Mouse (Mus musculus): ENCODE results near the gene Ndufc2.

DNA sequence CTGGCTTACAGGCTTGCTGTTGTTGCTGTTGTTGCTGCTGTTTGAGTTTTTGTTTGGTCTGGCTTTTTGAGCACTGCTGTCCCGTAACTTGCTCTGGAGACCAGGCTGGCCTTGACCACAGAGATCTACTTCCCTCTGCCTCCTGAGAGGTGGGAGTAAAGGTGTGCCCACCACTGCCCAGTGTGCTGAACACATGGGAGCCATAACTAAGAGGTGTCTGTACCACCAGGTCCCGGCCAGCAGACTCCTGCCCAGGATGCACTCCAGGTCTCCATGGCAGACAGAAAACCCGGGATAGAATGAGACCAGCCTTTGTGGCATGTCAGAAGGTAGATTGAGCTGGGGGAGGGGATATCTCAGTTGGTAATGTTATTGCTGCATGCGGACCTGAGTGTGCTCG lies 19.4 kb downstream of the Ndufc2 start:
- no peak for TF ChIP-seq CTCF (IDR thresholded peaks at IDR 0.05)
- no peak for TF ChIP-seq EP300 (IDR thresholded peaks at IDR 0.05)

Data from lung, postnatal 0 days (tissue).